9 mouse cellular contexts compared by ENCODE assay signal in genomic region chr10:8955499-8956211, GRCm38 (mm10).
DNase-seq lines count a peak whose midpoint lies in the region; ATAC-seq lines count a peak whose summit lies in the region.
"Had no signal": no experiment of that assay in that cellular context is flagged by ENCODE, and none has a peak within 500 bp of the region (broad histone marks: within the 10 kb centered on the region; RNA-seq: fewer than 3 reads in every experiment).

No protein-coding gene starts in this region.

- H3K27me3 ChIP-seq in liver, embryonic 11.5 days (replicated peaks; ENCODE audit: control insufficient read depth, insufficient read depth, low read length): no peaks in the 10 kb centered on the region

- no peak overlapping the region for H3K4me3 ChIP-seq in liver, embryonic 11.5 days (ENCODE audit: low read depth, low read length)

- no peaks in the 10 kb centered on the region for H3K36me3 ChIP-seq in liver, embryonic 11.5 days (ENCODE audit: control insufficient read depth, insufficient read depth, low read length)

- no peaks in the 10 kb centered on the region for H3K4me1 ChIP-seq in liver, embryonic 11.5 days (replicated peaks; ENCODE audit: control insufficient read depth, insufficient read depth, low read length)

- intact Hi-C loops in heart, postnatal 36 days (cut with DNase I): no loop called here

- H3K9me3 ChIP-seq in liver, embryonic 11.5 days (ENCODE audit: control insufficient read depth, low read length): no peaks in the 10 kb centered on the region

- DNase-seq in adrenal gland, postnatal 14 days: peak; percentile 26
- DNase-seq in adrenal gland, adult 18-20 months (ENCODE audit: low spot score in 2 of 2): no peak
- DNase-seq in retina, postnatal 1 day: peak; percentile 26
- DNase-seq in retina, embryonic 14.5 days (ENCODE audit: low spot score): no peak
- DNase-seq in heart, postnatal 36 days: no peak
- DNase-seq in liver, embryonic 11.5 days (ENCODE audit: low spot score): no peak
- DNase-seq: lung, embryonic 14.5 days had no signal

- no peak overlapping the region for H3K27ac ChIP-seq in liver, embryonic 11.5 days (ENCODE audit: low read depth, low read length)

- WGBS in liver, embryonic 11.5 days: 36% methylated on average over 6 of the region's 6 CpGs

- ATAC-seq in hematopoietic stem cell, adult 5-6 weeks (replicated peaks in 1 of 2; ENCODE audit: insufficient read depth in 1 of 2, low FRiP score in 2 of 2, low TSS enrichment in 1 of 2, low read depth in 1 of 2, poor library complexity in 2 of 2, severe bottlenecking in 2 of 2): peak; percentile 92 to 96
- peak; percentile 30; the same call in 1 of the 2 replicates for ATAC-seq in neutrophil, adult 5-6 weeks (ENCODE audit: extremely low read depth, insufficient number of reproducible peaks, low FRiP score, poor library complexity, severe bottlenecking)
- ATAC-seq in liver, embryonic 11.5 days (replicated peaks; ENCODE audit: low FRiP score): no peak

- H3K4me2 ChIP-seq in liver, embryonic 11.5 days: no peak overlapping the region
- H3K4me2 ChIP-seq: lung, embryonic 14.5 days had no signal

- H3K9ac ChIP-seq in liver, embryonic 11.5 days (ENCODE audit: low read depth, low read length): no peak overlapping the region
- H3K9ac ChIP-seq: lung, embryonic 14.5 days had no signal

Comparison
In these comparisons a context has a peak if more than half of its experiments do, and no peak if none do; other contexts are left out.
1. DNase-seq: peak in adrenal gland, postnatal 14 days (single experiment) and retina, postnatal 1 day (single experiment); none in adrenal gland, adult 18-20 months (0 of 2), retina, embryonic 14.5 days (single experiment), heart, postnatal 36 days (0 of 2) and liver, embryonic 11.5 days (single experiment).